9 mouse cellular contexts compared by ENCODE assay signal in the genomic region with DNA sequence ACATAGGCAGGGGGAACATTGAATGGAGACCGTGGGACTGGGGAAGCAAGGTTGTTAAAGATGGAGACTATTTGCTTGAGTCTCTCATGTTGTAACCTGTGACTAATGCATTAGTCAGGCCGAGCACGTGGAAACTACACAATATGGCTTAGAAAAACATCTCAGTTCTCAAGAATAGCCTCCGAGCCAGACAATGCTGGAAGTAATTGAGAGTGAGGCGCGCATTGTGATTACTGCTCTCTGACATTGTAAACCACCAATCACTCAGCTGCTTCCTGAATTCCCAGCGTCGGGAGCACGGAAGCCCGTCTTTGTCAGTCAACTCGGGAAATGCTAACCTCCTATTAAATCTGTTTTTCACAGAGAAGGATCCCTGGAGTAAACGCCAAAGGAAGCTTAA. TPM values are rescaled to one million over a fixed set of nuclear protein-coding genes. Genes with fewer than 3 reads are reported as not detected.
DNase-seq lines count a peak whose midpoint lies in the region; ATAC-seq and TF ChIP-seq lines count a peak whose summit lies in the region.
"Had no signal": no experiment of that assay in that cellular context is flagged by ENCODE, and none has a peak within 500 bp of the region (broad histone marks: within the 10 kb centered on the region; RNA-seq: fewer than 3 reads in every experiment).

No protein-coding gene starts in this region.

- TF ChIP-seq CTCF in hindbrain, postnatal 0 days (IDR thresholded peaks at IDR 0.05; ENCODE audit: low read depth): no peak

- no peak; the same call in 1 of the 2 replicates for ATAC-seq in lung, embryonic 15.5 days (ENCODE audit: borderline replicate concordance, extremely low read depth, low FRiP score, low TSS enrichment)
- ATAC-seq in hindbrain, postnatal 0 days: 0 out of 2 replicates have a peak, but pooled peaks have one; percentile 18
- no peak for ATAC-seq in stomach, embryonic 16.5 days (ENCODE audit: insufficient read depth, low FRiP score)

- peaks cover 19% of the 10 kb centered on the region; the same call in 1 of the 2 replicates for H3K4me1 ChIP-seq in lung, embryonic 15.5 days
- H3K4me1 ChIP-seq in hindbrain, postnatal 0 days (ENCODE audit: insufficient read depth, low read length): peaks cover 10% of the 10 kb centered on the region; the same call in 1 of the 2 replicates
- peaks cover 8% of the 10 kb centered on the region for H3K4me1 ChIP-seq in stomach, embryonic 16.5 days (ENCODE audit: control insufficient read depth, insufficient read depth, low read length)

- H3K4me3 ChIP-seq in lung, embryonic 15.5 days: no peak overlapping the region
- no peak overlapping the region for H3K4me3 ChIP-seq in hindbrain, postnatal 0 days (ENCODE audit: low read length)
- H3K4me3 ChIP-seq in stomach, embryonic 16.5 days (replicated peaks; ENCODE audit: low read length): no peak overlapping the region

- no peak overlapping the region for H3K9ac ChIP-seq in lung, embryonic 15.5 days
- no peak overlapping the region for H3K9ac ChIP-seq in hindbrain, postnatal 0 days (replicated peaks; ENCODE audit: low read length)
- H3K9ac ChIP-seq in stomach, embryonic 16.5 days (ENCODE audit: low read length): peak overlapping the region; percentile 21

- no peak for DNase-seq in lung, postnatal 4 days
- peak; percentile 57 for DNase-seq in embryo, embryonic 9.5 days (ENCODE audit: extremely low spot score)
- DNase-seq in hindbrain, postnatal 0 days (ENCODE audit: low spot score): peak; percentile 44
- no peak for DNase-seq in layer of hippocampus, postnatal 10 days (ENCODE audit: low spot score in 2 of 2)
- DNase-seq in spleen, postnatal 36 days (ENCODE audit: low spot score in 2 of 2): no peak

- no peak overlapping the region for H3K4me2 ChIP-seq in lung, embryonic 15.5 days
- H3K4me2 ChIP-seq in hindbrain, postnatal 0 days (ENCODE audit: low read depth, low read length): peak overlapping the region; percentile 31
- no peak overlapping the region for H3K4me2 ChIP-seq in stomach, embryonic 16.5 days (ENCODE audit: low read depth, low read length)

- H3K27me3 ChIP-seq in lung, embryonic 15.5 days: 0 out of 2 replicates have a peak, but pooled peaks cover 2% of the 10 kb centered on the region
- H3K27me3 ChIP-seq in hindbrain, postnatal 0 days (ENCODE audit: insufficient read depth, low read length): no peaks in the 10 kb centered on the region
- H3K27me3 ChIP-seq in stomach, embryonic 16.5 days (ENCODE audit: control insufficient read depth, insufficient read depth, low read length): no peaks in the 10 kb centered on the region

- H3K27ac ChIP-seq in lung, embryonic 15.5 days: 0 out of 2 replicates have a peak overlapping the region, but pooled peaks have one; percentile 8
- no peak overlapping the region for H3K27ac ChIP-seq in hindbrain, postnatal 0 days
- H3K27ac ChIP-seq in stomach, embryonic 16.5 days (ENCODE audit: low read length): peak overlapping the region; percentile 50

- H3K9me3 ChIP-seq in lung, embryonic 15.5 days: no peaks in the 10 kb centered on the region
- no peaks in the 10 kb centered on the region for H3K9me3 ChIP-seq in hindbrain, postnatal 0 days (ENCODE audit: low read length)
- no peaks in the 10 kb centered on the region for H3K9me3 ChIP-seq in stomach, embryonic 16.5 days (replicated peaks; ENCODE audit: control insufficient read depth, low read length)

- WGBS in lung, embryonic 15.5 days: 36% methylated on average over 12 of the region's 12 CpGs
- WGBS in hindbrain, postnatal 0 days: 5% methylated on average over 12 of the region's 12 CpGs
- 30% methylated on average over 12 of the region's 12 CpGs for WGBS in stomach, embryonic 16.5 days

- no peaks in the 10 kb centered on the region for H3K36me3 ChIP-seq in lung, embryonic 15.5 days
- no peaks in the 10 kb centered on the region for H3K36me3 ChIP-seq in hindbrain, postnatal 0 days (ENCODE audit: insufficient read depth, low read length)
- H3K36me3 ChIP-seq in stomach, embryonic 16.5 days (ENCODE audit: control insufficient read depth, insufficient read depth, low read length): no peaks in the 10 kb centered on the region

RNA-seq across cellular contexts. Expression of gene Slc22a16, which starts 48.6 kb away (rescaled TPM):
- not detected in 2 replicates for polyA plus RNA-seq in lung, embryonic 15.5 days (2015; fragmentation: Nextera tagmentation; extraction: Ambion mirVana)
- total RNA-seq in hindbrain, postnatal 0 days (2014; rRNA removed): not detected in 2 replicates
- not detected in 2 replicates for polyA plus RNA-seq in hindbrain, postnatal 0 days (2015; fragmentation: Nextera tagmentation; extraction: Ambion mirVana)
- not detected in 2 replicates for polyA plus RNA-seq in stomach, embryonic 16.5 days (2015; fragmentation: Nextera tagmentation; extraction: Ambion mirVana)
- not detected for total RNA-seq in layer of hippocampus, postnatal 10 days (2021)
- total RNA-seq: adrenal gland, adult 18-20 months had no signal
- polyA plus RNA-seq: large intestine, adult 2 months had no signal

Comparison
In these comparisons a context has a peak if more than half of its experiments do, and no peak if none do; other contexts are left out.
1. DNase-seq: peak in embryo, embryonic 9.5 days (single experiment) and hindbrain, postnatal 0 days (single experiment); none in lung, postnatal 4 days (0 of 2), layer of hippocampus, postnatal 10 days (0 of 2) and spleen, postnatal 36 days (0 of 2).